Mouse (Mus musculus) brain, embryonic 14.5 days (tissue): ENCODE measurements at regions not wholly inside any gene's neighbourhood (a gene's known extent, or its start where the extent isn't known, plus 50 kb on each side); places are given as distances from the start of the nearest gene placed in this dataset.

Experiments used
- DNase-seq: peaks from one replicate; pipeline ENCODE4 v3.0.0-alpha.2; 2011; ENCODE audit warnings: low read depth
- CTCF ChIP-seq: fragments of 200-500 bp; IDR thresholded peaks from 2 replicates; pipeline ENCODE4 v1.5.1; 2012; ENCODE audit warnings: inconsistent platforms, mild to moderate bottlenecking, moderate library complexity, borderline replicate concordance; ENCODE audit not compliant: insufficient read depth, insufficient read length; ENCODE audit errors: extremely low read depth
- POLR2A ChIP-seq: fragments of 200-500 bp; IDR thresholded peaks from 2 replicates; pipeline ENCODE4 v1.6.1; 2012; ENCODE audit warnings: mild to moderate bottlenecking, inconsistent platforms, borderline replicate concordance; ENCODE audit not compliant: poor library complexity, insufficient read depth, insufficient read length, severe bottlenecking; ENCODE audit errors: extremely low read depth

DNA sequence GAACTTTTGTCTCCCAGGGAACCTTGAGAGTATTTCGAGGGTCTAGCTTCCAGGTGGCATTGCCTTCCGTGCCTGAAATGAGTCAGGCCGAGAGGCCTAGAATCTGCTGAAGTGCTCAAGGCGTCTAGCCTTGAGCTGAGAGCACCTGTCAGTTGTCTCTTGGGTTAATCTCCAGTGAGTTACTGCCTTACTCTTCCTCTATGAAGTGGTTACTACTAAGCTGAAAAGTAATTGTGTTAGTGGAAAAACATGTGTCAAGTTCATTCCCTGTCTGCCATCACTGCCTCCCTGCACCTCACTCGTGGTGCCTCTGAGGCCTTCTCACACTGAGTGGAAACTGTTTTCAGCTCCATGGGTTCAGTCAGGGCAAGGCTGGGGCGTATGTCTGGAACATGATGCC is 69.0 kb upstream of the Egln3 start:
- no peak for TF ChIP-seq POLR2A
- no peak for TF ChIP-seq CTCF
- no peak for DNase-seq

DNA sequence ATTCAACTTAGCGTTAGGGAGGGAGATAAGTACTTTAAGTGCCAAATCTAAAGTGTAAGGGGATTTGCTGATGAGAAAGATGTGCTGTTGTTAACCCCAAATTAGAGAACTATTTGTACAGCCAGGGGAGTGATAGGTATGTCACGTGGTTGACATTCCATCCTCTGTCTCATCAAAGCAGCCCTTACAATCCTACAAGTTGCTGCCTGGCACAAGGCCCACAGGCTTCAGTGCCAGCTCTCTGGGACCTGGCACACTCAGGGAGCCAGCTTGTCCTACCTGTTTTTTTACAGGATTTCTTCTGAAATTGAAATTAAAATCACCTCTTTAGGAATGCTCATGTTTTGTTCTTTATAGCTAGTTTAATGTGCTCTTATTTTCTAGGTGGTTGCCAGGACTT is 68.6 kb upstream of the Egln3 start:
- TF ChIP-seq POLR2A (no peak), CTCF (no peak)
- DNase-seq, result peak; percentile 63

- TF ChIP-seq POLR2A, result no peak
- no peak for TF ChIP-seq CTCF
- no peak for DNase-seq
These were observed 62.2 kb upstream of the Egln3 start for GRCm38 (mm10) chr12:54265852-54266251.

DNA sequence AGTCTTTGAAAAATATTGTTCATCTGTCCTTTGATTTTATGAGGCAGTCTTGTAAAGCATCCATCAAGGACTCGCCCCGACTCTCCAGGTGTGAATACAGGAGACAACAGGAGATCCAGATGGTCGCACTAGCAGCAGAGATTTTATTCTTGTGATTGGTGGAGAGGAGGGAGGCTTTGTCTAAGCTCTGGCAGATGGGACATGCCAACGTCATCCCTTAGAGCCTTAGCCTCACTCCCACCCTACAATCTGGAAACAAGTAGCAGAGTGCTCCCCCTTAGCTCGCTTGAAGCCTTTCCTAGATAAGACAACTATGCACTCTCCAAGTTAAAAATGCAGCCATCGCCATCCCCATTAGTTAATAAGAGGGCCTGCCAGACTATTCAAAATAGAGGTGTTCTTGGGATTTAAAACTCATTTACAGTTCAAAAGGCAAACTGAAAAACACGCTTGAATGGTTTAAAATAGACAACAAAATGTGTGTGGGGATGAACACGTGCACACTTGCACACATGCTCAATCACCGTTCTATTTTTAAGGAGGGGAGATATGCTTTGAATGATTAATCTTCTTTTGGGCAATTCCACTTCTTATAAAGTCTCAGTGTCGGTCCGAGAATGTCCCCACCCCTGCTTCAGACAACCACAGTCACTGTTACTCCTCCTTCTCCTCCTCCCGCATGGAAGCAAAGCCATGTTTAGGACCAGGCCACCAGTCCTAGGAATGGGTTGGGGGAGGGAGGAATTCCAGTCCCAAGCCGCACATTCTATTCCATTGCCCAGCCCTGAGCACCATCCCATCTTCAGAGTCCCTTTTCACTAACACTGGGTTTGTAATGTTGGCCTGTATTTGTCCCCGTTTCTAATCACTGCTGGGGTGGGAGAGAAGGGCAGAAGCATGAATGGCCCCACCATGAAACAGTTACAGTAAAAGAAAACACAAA is 61.5 kb upstream of the Egln3 start:
- TF ChIP-seq CTCF (no peak), POLR2A (no peak)
- DNase-seq, result peak; percentile 75

GRCm38 (mm10) chr12:54264418-54264733 is 60.7 kb upstream of the Egln3 start:
- DNase-seq, result no peak
- TF ChIP-seq CTCF, result no peak
- no peak for TF ChIP-seq POLR2A

- DNase-seq, result peak; percentile 35
These were observed 60.2 kb upstream of the Egln3 start for GRCm38 (mm10) chr12:54263733-54264417.

DNA sequence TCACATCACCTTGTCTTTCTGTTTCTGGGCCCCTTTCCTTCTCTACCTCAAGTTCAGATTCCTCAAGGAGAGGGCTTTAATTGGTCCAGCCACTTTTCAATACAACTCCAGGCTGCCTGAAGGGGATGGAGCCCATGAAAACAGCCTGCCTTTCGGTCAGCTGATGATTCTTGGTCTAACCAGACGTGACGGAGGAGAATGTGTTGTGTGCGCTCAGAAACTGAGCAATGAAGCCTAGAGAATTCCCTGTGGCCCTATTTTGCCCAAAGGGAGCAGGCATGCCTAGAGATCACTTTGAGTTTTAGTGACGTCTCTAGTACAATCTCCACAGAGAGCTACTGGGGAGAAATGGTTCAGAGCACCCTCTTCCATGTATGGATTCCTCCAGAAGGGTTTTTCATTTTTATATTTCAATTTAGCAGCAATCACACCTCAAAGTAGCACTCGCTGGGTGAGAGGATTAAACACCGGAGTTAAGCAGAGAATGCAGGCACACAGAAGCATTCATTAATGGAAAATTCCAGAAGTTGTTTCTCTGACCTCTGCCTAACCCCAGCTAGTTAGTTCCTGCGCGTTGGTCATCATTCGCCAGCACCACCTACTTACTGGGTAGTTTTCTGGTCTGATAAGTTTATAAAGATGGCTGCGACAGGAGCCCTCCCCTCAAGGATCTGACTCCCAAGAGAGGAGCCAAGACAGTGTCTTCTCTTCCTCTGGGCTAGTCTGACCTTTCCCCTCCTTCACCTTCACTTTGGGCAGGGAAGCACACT is 58.8 kb upstream of the Egln3 start:
- no peak for DNase-seq
- TF ChIP-seq POLR2A (no peak), CTCF (no peak)

More at GRCm38 (mm10) chr12:54263733-54264417, 60.2 kb upstream of the Egln3 start:
- no peak for TF ChIP-seq CTCF
- TF ChIP-seq POLR2A, result no peak

DNA sequence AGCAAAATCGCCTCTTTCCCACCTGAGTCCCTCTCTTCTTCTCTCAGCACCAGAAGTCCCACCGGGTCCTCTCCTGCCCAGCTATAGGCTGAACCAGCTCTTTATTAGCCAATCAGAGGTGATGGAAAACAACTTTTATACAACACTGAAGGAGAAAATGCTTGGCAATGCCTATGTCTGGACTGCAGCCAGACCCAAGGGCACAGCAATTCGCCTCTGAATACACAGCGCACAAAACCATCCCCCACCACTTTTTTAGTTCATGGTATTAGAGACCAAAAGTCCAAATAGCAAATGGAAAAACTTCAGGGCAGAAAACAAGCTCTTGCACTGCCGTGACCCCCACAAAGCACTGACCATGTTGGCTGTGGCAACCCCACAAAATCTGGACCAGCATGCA is 57.8 kb upstream of the Egln3 start:
- TF ChIP-seq CTCF (no peak), POLR2A (no peak)
- DNase-seq, result peak; percentile 72

GRCm38 (mm10) chr12:54260502-54260901 is 56.8 kb upstream of the Egln3 start:
- TF ChIP-seq CTCF (no peak), POLR2A (no peak)
- no peak for DNase-seq

- TF ChIP-seq CTCF (no peak), POLR2A (no peak)
- peak; percentile 82 for DNase-seq
These were observed 54.2 kb upstream of the Egln3 start for GRCm38 (mm10) chr12:54257776-54258433.
